Mouse (Mus musculus) embryonic stem cell, embryonic (primary cell): Measurements from ENCODE around the gene Ttyh1.

Experiments used
- CTCF ChIA-PET, 4 experiments: fragments of 300-600 bp in 2 of 4; fragments of 350-600 bp in 2 of 4; sonication (Branson Sonifier 250); formaldehyde crosslinking; loops; one replicate each; lab custom pipeline; 2022; ENCODE audit warnings: inconsistent platforms in 2 of 4; lab: Charles Lee
- POLR2A ChIA-PET, 4 experiments: fragments of 300-600 bp in 2 of 4; fragments of 350-600 bp in 2 of 4; sonication (Branson Sonifier 250); formaldehyde crosslinking; loops; one replicate each; lab custom pipeline; 2022; ENCODE audit warnings: antibody characterized with exemption in 4 of 4, inconsistent platforms in 1 of 4; lab: Charles Lee

The Ttyh1 gene

DNA sequence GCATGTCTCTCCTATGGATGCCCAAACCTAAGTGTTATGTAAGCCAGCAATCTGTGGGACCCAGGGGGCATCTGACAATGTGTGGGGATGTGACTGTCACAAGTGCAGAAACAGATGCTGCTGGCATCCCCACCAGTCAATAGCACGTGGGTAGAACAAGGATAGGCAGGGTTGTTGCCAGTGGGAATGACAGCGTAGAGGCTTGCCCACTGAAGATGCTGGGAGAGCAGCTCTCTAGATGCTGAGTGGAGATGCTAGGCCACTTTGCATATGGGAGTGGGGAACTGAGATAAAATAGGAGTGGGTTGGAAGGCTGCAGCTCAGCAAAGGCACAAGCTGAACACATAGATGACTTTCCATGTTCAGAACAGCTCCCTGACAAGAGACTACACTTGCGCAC, 13.4 kb downstream of the Ttyh1 start:
- POLR2A ChIA-PET: interaction anchor here in 2 of 4 experiments (2.5 to 18.6 kb wide), 3 partner anchors 9 to 16 kb away, joined by 11 to 273 read pairs (median 176); partner anchors contain the start of genes Leng9 (in 1 of the 2) and Ttyh1 (in 1 of the 2)
- CTCF ChIA-PET: interaction anchor here in 2 of 4 experiments (1.6 to 3.9 kb wide), 2 partner anchors 294 to 295 kb away, joined by 4 to 31 read pairs; no protein-coding TSS in a partner anchor

GRCm38 (mm10) chr7:4132998-4133397, 13.8 kb downstream of the Ttyh1 start:
- CTCF ChIA-PET: interaction anchor here in 2 of 4 experiments (1.6 to 3.9 kb wide), 3 partner anchors 9 to 294 kb away, joined by 4 to 31 read pairs (median 5); no protein-coding TSS in a partner anchor
- POLR2A ChIA-PET: interaction anchor here in 3 of 4 experiments (0.6 to 18.6 kb wide), 5 partner anchors 9 to 380 kb away, joined by 3 to 273 read pairs (median 93); partner anchors contain the start of genes Leng9 (in 1 of the 3) and Ttyh1 (in 1 of the 3)

GRCm38 (mm10) chr7:4134911-4135310, 15.7 kb downstream of the Ttyh1 start:
- CTCF ChIA-PET: interaction anchor here in 1 of 4 experiments (1.6 kb wide), 1 partner anchor 11 kb away, joined by 5 read pairs; no protein-coding TSS in a partner anchor
- POLR2A ChIA-PET: interaction anchor here in 2 of 4 experiments (0.8 to 18.6 kb wide), 9 partner anchors 11 to 429 kb away, joined by 3 to 273 read pairs (median 19); partner anchors contain the start of genes Leng9 (in 2 of the 2), Rps9 (in 1 of the 2) and Ttyh1 (in 1 of the 2)

GRCm38 (mm10) chr7:4136404-4136770, 17.2 kb downstream of the Ttyh1 start:
- ChIA-PET CTCF (interaction anchor here (0.6 to 2.4 kb wide), 15 partner anchors 9 to 519 kb away, joined by 3 to 18 read pairs (median 5); partner anchors contain the start of genes Ndufa3 (in 1 of the 4), Tnni3 (in 1 of the 4) and Ttyh1 (in 1 of the 4)), POLR2A (interaction anchor here (0.6 to 18.6 kb wide), 87 partner anchors 10 to 878 kb away, joined by 3 to 273 read pairs (median 5); partner anchors contain the start of genes Leng9 (in 4 of the 4), Cdc42ep5 (in 3 of the 4), Mboat7 (in 3 of the 4) and Ube2s (in 3 of the 4))

- ChIA-PET POLR2A (interaction anchor here (0.6 to 18.6 kb wide), 90 partner anchors 10 to 877 kb away, joined by 3 to 273 read pairs (median 5); partner anchors contain the start of genes Leng9 (in 4 of the 4), Cdc42ep5 (in 3 of the 4), Mboat7 (in 3 of the 4) and Ube2s (in 3 of the 4)), CTCF (interaction anchor here (0.6 to 2.4 kb wide), 14 partner anchors 9 to 519 kb away, joined by 3 to 18 read pairs (median 6); partner anchors contain the start of genes Ndufa3 (in 1 of the 4), Tnni3 (in 1 of the 4) and Ttyh1 (in 1 of the 4))
Observed at GRCm38 (mm10) chr7:4136771-4137531, 17.7 kb downstream of the Ttyh1 start, which contains the start of gene Leng8. Gene Leng8, plus strand, starts transcription at chr7:4137039.

GRCm38 (mm10) chr7:4137746-4138145, 18.5 kb downstream of the Ttyh1 start:
- POLR2A ChIA-PET: interaction anchor here in 3 of 4 experiments (1.2 to 18.6 kb wide), 19 partner anchors 9 to 492 kb away, joined by 3 to 273 read pairs (median 15); partner anchors contain the start of genes Leng9 (in 3 of the 3), Cdc42ep5 (in 2 of the 3), Cnot3 (in 1 of the 3) and Ppp1r12c (in 1 of the 3)
- CTCF ChIA-PET: interaction anchor here in 2 of 4 experiments (2.2 to 2.4 kb wide), 2 partner anchors 8 to 13 kb away, joined by 11 to 18 read pairs; no protein-coding TSS in a partner anchor

GRCm38 (mm10) chr7:4138181-4138580, 19.0 kb downstream of the Ttyh1 start:
- ChIA-PET POLR2A (interaction anchor here in 3 of 4 experiments (0.9 to 18.6 kb wide), 14 partner anchors 7 to 493 kb away, joined by 3 to 273 read pairs (median 26); partner anchors contain the start of genes Leng9 (in 3 of the 3), Cdc42ep5 (in 2 of the 3), Cnot3 (in 1 of the 3) and Ttyh1 (in 1 of the 3)), CTCF (interaction anchor here in 2 of 4 experiments (0.8 to 0.9 kb wide), 2 partner anchors 289 to 333 kb away, joined by 3 read pairs; no protein-coding TSS in a partner anchor)

DNA sequence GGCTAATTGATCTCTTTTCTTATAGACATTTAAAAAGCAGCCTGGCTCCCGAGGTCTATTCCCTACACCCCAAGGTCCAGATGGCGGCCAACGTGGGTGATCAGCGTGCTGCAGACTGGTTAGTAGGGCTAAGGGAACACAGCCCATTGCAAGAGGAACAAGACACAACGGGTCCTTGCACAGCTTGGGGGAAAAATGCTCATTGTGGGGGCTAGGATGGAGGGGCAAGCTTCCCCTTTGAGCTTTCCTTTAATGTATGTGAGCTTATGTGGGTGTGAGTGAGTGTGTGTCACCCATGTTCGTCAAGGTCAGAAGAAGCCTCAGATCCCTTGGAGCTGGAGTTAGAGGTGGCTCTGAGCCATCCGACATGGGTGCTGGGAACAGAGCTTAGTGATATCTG, 19.5 kb downstream of the Ttyh1 start:
- POLR2A ChIA-PET: interaction anchor here in 3 of 4 experiments (0.9 to 18.6 kb wide), 13 partner anchors 8 to 493 kb away, joined by 3 to 273 read pairs (median 22); partner anchors contain the start of genes Leng9 (in 3 of the 3), Cnot3 (in 1 of the 3) and Ttyh1 (in 1 of the 3)

DNA sequence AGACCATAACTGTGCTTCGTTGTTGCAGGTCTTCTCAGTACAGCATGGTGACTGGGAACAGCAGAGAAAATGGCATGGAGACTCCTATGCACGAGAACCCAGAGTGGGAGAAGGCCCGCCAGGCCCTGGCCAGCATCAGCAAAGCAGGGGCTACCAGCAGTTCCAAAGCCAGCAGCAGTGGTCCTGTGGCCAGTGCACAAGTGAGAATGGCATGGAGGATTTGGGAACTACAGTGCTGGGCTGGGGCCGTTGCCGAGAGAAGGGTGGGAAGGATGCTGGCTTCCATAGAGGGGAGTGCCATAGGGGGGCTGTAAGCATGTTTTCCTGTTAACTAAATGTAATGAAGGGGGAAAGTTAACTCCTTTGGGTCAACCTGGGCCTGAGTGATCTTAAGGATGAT, 20.2 kb downstream of the Ttyh1 start:
- POLR2A ChIA-PET: interaction anchor here in 3 of 4 experiments (0.5 to 18.6 kb wide), 15 partner anchors 7 to 494 kb away, joined by 3 to 273 read pairs (median 7); partner anchors contain the start of genes Leng9 (in 3 of the 3), Cnot3 (in 1 of the 3) and Ttyh1 (in 1 of the 3)
- CTCF ChIA-PET: interaction anchor here in 1 of 4 experiments (0.5 to 0.9 kb wide), 2 partner anchors 22 to 332 kb away, joined by 3 read pairs; no protein-coding TSS in a partner anchor

More for the DNA sequence above, 19.5 kb downstream of the Ttyh1 start:
- CTCF ChIA-PET: interaction anchor here in 2 of 4 experiments (0.5 to 0.9 kb wide), 3 partner anchors 14 to 333 kb away, joined by 3 read pairs; no protein-coding TSS in a partner anchor

GRCm38 (mm10) chr7:4141648-4142325, 22.6 kb downstream of the Ttyh1 start:
- CTCF ChIA-PET: interaction anchor here in 2 of 4 experiments (0.8 to 1.3 kb wide), 3 partner anchors 22 to 372 kb away, joined by 3 to 4 read pairs (median 3); partner anchors contain the start of gene Ttyh1 (in 1 of the 2)
- POLR2A ChIA-PET: interaction anchor here in 3 of 4 experiments (0.8 to 18.6 kb wide), 11 partner anchors 8 to 448 kb away, joined by 3 to 273 read pairs (median 5); partner anchors contain the start of genes Leng9 (in 3 of the 3), Cdc42ep5 (in 1 of the 3) and Ttyh1 (in 1 of the 3)

- ChIA-PET POLR2A (interaction anchor here in 1 of 4 experiments (1.0 to 18.6 kb wide), 4 partner anchors 7 to 449 kb away, joined by 4 to 273 read pairs (median 49); partner anchors contain the start of genes Leng8 and Ttyh1), CTCF (interaction anchor here in 1 of 4 experiments (0.6 to 2.5 kb wide), 3 partner anchors 12 to 371 kb away, joined by 3 to 11 read pairs (median 3); partner anchors contain the start of gene Cdc42ep5)
Observed at GRCm38 (mm10) chr7:4142796-4143445, 23.7 kb downstream of the Ttyh1 start.

DNA sequence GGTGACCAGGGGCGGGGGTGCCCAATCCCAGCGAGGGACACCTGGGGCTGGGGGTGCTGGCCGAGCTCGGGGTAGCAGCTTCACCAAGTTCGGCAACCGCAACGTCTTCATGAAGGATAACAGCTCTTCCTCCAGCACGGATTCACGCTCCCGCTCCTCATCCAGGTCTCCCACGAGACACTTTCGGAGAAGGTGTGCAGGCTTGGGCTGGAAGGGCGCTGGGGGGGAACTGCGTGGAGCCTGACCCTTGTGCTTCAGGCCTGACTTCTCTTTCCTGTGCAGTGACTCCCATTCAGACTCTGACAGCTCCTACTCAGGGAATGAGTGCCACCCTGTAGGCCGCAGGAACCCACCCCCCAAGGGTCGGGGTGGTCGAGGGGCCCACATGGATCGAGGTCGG, 24.3 kb downstream of the Ttyh1 start:
- CTCF ChIA-PET: interaction anchor here in 2 of 4 experiments (0.6 to 2.5 kb wide), 5 partner anchors 12 to 284 kb away, joined by 3 to 11 read pairs (median 3); partner anchors contain the start of gene Cdc42ep5 (in 1 of the 2)

DNA sequence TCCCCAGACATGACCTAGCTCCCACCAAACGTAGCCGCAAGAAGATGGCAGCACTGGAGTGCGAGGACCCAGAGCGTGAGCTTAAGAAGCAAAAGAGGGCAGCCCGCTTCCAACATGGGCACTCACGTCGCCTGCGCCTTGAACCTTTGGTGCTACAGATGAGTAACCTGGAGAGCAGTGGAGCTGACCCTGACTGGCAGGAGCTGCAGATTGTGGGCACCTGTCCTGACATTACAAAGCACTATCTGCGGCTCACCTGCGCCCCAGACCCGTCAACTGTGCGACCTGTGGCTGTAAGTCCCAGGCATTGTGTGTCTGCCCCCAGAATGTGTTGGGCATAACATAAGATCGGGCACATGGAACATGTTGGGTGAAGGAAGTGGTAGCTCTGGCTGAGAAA, 24.8 kb downstream of the Ttyh1 start:
- ChIA-PET POLR2A (interaction anchor here in 2 of 4 experiments (0.7 to 18.6 kb wide), 9 partner anchors 7 to 439 kb away, joined by 3 to 273 read pairs (median 7); partner anchors contain the start of genes Leng8 (in 2 of the 2) and Ttyh1 (in 1 of the 2)), CTCF (interaction anchor here in 3 of 4 experiments (0.5 to 2.5 kb wide), 5 partner anchors 11 to 756 kb away, joined by 3 to 11 read pairs (median 3); no protein-coding TSS in a partner anchor)

More for the DNA sequence above, 24.3 kb downstream of the Ttyh1 start:
- POLR2A ChIA-PET: interaction anchor here in 2 of 4 experiments (1.4 to 18.6 kb wide), 7 partner anchors 6 to 21 kb away, joined by 3 to 273 read pairs (median 8); partner anchors contain the start of genes Leng8 (in 2 of the 2) and Ttyh1 (in 1 of the 2)

- CTCF ChIA-PET: interaction anchor here (1.1 to 2.7 kb wide), 11 partner anchors 8 to 538 kb away, joined by 3 to 11 read pairs (median 7); partner anchors contain the start of gene Leng8 (in 2 of the 4)
- POLR2A ChIA-PET: interaction anchor here in 3 of 4 experiments (0.6 to 18.6 kb wide), 16 partner anchors 8 to 452 kb away, joined by 3 to 273 read pairs (median 8); partner anchors contain the start of genes Leng8 (in 2 of the 3), Cdc42ep5 (in 1 of the 3), Mboat7 (in 1 of the 3) and Tsen34 (in 1 of the 3)
Observed at GRCm38 (mm10) chr7:4144766-4145551, 25.8 kb downstream of the Ttyh1 start.
